Comparison of ENCODE assay signal across 25 mouse cellular contexts in genomic region chr17:30452363-30452762, GRCm38 (mm10).
"Had no signal": no experiment of that assay in that cellular context is flagged by ENCODE, and none has a peak within 500 bp of the region (broad histone marks: within the 10 kb centered on the region; RNA-seq: fewer than 3 reads in every experiment).

No protein-coding gene starts in this region.

- DNase-seq: gastrocnemius, postnatal 36 days; heart, postnatal 36 days; kidney, adult 18-20 months; kidney, adult 8-10 months; kidney, postnatal 10 days; kidney, postnatal 25 days; kidney, postnatal 4 days; layer of hippocampus, adult 9-11 months; liver; liver, embryonic 13.5 days; liver, postnatal 0 days had no signal

- H3K9me3 ChIP-seq: heart, embryonic 13.5 days; heart, embryonic 15.5 days; hindbrain, embryonic 10.5 days; hindbrain, embryonic 12.5 days; intestine, embryonic 15.5 days; limb, embryonic 10.5 days; limb, embryonic 12.5 days; liver, embryonic 13.5 days; liver, embryonic 15.5 days had no signal

- H3K36me3 ChIP-seq: heart, embryonic 13.5 days; heart, embryonic 15.5 days; hindbrain, embryonic 10.5 days; hindbrain, embryonic 12.5 days; intestine, embryonic 15.5 days; limb, embryonic 10.5 days; liver, embryonic 13.5 days; liver, embryonic 15.5 days had no signal

- H3K4me3 ChIP-seq: heart, embryonic 13.5 days; heart, embryonic 15.5 days; hindbrain, embryonic 10.5 days; hindbrain, embryonic 12.5 days; intestine, embryonic 15.5 days; left cerebral cortex, adult 2 months; limb, embryonic 10.5 days; limb, embryonic 12.5 days; liver, embryonic 13.5 days; liver, embryonic 15.5 days had no signal

- ATAC-seq: forebrain, embryonic 16.5 days; hindbrain, embryonic 16.5 days; inflammation-experienced regulatory T-cells, adult 6 months; intestine, embryonic 15.5 days; intestine, postnatal 0 days; liver, postnatal 0 days had no signal

- H3K27ac ChIP-seq: heart, embryonic 13.5 days; heart, embryonic 15.5 days; hindbrain, embryonic 10.5 days; hindbrain, embryonic 12.5 days; hindbrain, embryonic 14.5 days; intestine, embryonic 15.5 days; left cerebral cortex, adult 2 months; limb, embryonic 10.5 days; limb, embryonic 12.5 days; liver, embryonic 13.5 days; liver, embryonic 15.5 days had no signal

- H3K4me1 ChIP-seq: intestine, embryonic 15.5 days; liver, embryonic 13.5 days; liver, embryonic 15.5 days had no signal

- H3K27me3 ChIP-seq: heart, embryonic 13.5 days; heart, embryonic 15.5 days; hindbrain, embryonic 12.5 days; intestine, embryonic 15.5 days; limb, embryonic 12.5 days; liver, embryonic 13.5 days; liver, embryonic 15.5 days had no signal
